Mouse (Mus musculus) heart, adult 2 months (tissue): Measurements from ENCODE around the gene Igfbp5.

Experiments
- CTCF ChIP-seq: fragments of 200-600 bp; IDR thresholded peaks from 2 replicates; pipeline ENCODE4 v1.8.1; 2022; ENCODE audit warnings: antibody characterized with exemption, mild to moderate bottlenecking, moderate library complexity
- POLR2A ChIP-seq: fragments of 200-500 bp; IDR thresholded peaks from 2 replicates; pipeline ENCODE4 v1.6.1; 2011; ENCODE audit warnings: mild to moderate bottlenecking, low read depth, low read length, control low read depth; ENCODE audit not compliant: insufficient read depth

DNA sequence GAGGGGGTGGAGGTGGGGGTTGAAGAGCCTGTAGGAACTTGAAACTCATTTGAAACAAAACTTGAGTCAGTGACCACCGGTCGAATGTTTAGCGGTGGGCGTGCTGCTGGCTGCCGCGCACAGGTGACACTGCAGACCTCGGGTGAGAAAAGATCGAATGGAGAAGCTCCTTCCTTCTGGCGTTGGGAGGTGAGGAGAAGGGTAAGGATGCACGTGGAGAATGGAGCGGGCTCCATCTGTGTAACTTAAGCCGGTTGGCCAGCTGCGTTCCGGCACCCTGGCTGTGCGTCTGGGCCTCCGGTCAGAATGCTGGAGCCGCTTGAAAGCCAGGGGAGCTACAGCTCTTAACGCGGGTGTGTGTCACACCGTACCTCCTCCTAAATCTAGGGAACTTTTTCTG is 49.4 kb downstream of the Igfbp5 start:
- TF ChIP-seq POLR2A (no peak), CTCF (no peak)
